Mouse (Mus musculus): Measurements from ENCODE around the gene Srgap2. TPM values are rescaled to one million over a fixed set of nuclear protein-coding genes. Genes with fewer than 3 reads are reported as not detected.
"Not testable (repeated sequence)": the region's sequence is repeated elsewhere in the genome, so short reads cannot be mapped to it uniquely, and the experiment has no call there.

Gene Srgap2
- polyA plus RNA-seq, 1 experiment from 2014 or later, result 35.1 TPM

GRCm38 (mm10) chr1:131347708-131348107 is 179.4 kb downstream of the Srgap2 start:
- H3K4me2 ChIP-seq (ENCODE audit: low read length), result no peak overlapping the region
- ATAC-seq, result no peak
- no peaks in the 10 kb centered on the region for H3K27me3 ChIP-seq (replicated peaks; ENCODE audit: control insufficient read depth, insufficient read depth, low read length)
- no peaks in the 10 kb centered on the region for H3K9me3 ChIP-seq (ENCODE audit: control insufficient read depth, low read length)
- no peak overlapping the region for H3K4me3 ChIP-seq (replicated peaks; ENCODE audit: low read length)
- no peak overlapping the region for H3K27ac ChIP-seq (ENCODE audit: low read length)
- H3K36me3 ChIP-seq (ENCODE audit: control insufficient read depth, insufficient read depth), result peaks cover 21% of the 10 kb centered on the region
- 83% methylated on average over 2 of the region's 2 CpGs for WGBS
- H3K4me1 ChIP-seq (replicated peaks; ENCODE audit: control insufficient read depth, insufficient read depth, low read length), result peaks cover 23% of the 10 kb centered on the region
- no peak overlapping the region for H3K9ac ChIP-seq (replicated peaks; ENCODE audit: low read depth, low read length)

- ATAC-seq, result no peak
- no peak overlapping the region for H3K9ac ChIP-seq (replicated peaks; ENCODE audit: low read depth, low read length)
- H3K27ac ChIP-seq (ENCODE audit: low read length), result no peak overlapping the region
- no peak overlapping the region for H3K4me2 ChIP-seq (ENCODE audit: low read length)
- 45% methylated on average over 1 of the region's 1 CpGs for WGBS
- H3K4me1 ChIP-seq (replicated peaks; ENCODE audit: control insufficient read depth, insufficient read depth, low read length), result peaks cover 20% of the 10 kb centered on the region
- no peaks in the 10 kb centered on the region for H3K27me3 ChIP-seq (replicated peaks; ENCODE audit: control insufficient read depth, insufficient read depth, low read length)
- peaks cover 21% of the 10 kb centered on the region for H3K36me3 ChIP-seq (ENCODE audit: control insufficient read depth, insufficient read depth)
- H3K9me3 ChIP-seq (ENCODE audit: control insufficient read depth, low read length), result no peaks in the 10 kb centered on the region
- H3K4me3 ChIP-seq (replicated peaks; ENCODE audit: low read length), result no peak overlapping the region
Measured at GRCm38 (mm10) chr1:131346916-131347555, 180.1 kb downstream of the Srgap2 start.

GRCm38 (mm10) chr1:131345422-131346419 is 181.4 kb downstream of the Srgap2 start:
- Histone ChIP-seq H3K27ac (ENCODE audit: low read length) (no peak overlapping the region), H3K4me2 (ENCODE audit: low read length) (no peak overlapping the region), H3K9ac (replicated peaks; ENCODE audit: low read depth, low read length) (no peak overlapping the region), H3K36me3 (ENCODE audit: control insufficient read depth, insufficient read depth) (peaks cover 21% of the 10 kb centered on the region), H3K27me3 (replicated peaks; ENCODE audit: control insufficient read depth, insufficient read depth, low read length) (no peaks in the 10 kb centered on the region), H3K4me1 (replicated peaks; ENCODE audit: control insufficient read depth, insufficient read depth, low read length) (peaks cover 11% of the 10 kb centered on the region), H3K4me3 (replicated peaks; ENCODE audit: low read length) (no peak overlapping the region), H3K9me3 (ENCODE audit: control insufficient read depth, low read length) (no peaks in the 10 kb centered on the region)
- no peak for ATAC-seq
- WGBS, result 86% methylated on average over 5 of the region's 5 CpGs

- no peaks in the 10 kb centered on the region for H3K27me3 ChIP-seq (replicated peaks; ENCODE audit: control insufficient read depth, insufficient read depth, low read length)
- H3K9me3 ChIP-seq (ENCODE audit: control insufficient read depth, low read length), result no peaks in the 10 kb centered on the region
- no peak overlapping the region for H3K27ac ChIP-seq (ENCODE audit: low read length)
- no peak overlapping the region for H3K4me3 ChIP-seq (replicated peaks; ENCODE audit: low read length)
- no peak overlapping the region for H3K9ac ChIP-seq (replicated peaks; ENCODE audit: low read depth, low read length)
- H3K4me2 ChIP-seq (ENCODE audit: low read length), result no peak overlapping the region
- peaks cover 21% of the 10 kb centered on the region for H3K36me3 ChIP-seq (ENCODE audit: control insufficient read depth, insufficient read depth)
- peaks cover 8% of the 10 kb centered on the region for H3K4me1 ChIP-seq (replicated peaks; ENCODE audit: control insufficient read depth, insufficient read depth, low read length)
- 75% methylated on average over 2 of the region's 2 CpGs for WGBS
- no peak for ATAC-seq
Measured at GRCm38 (mm10) chr1:131344691-131345090, 182.5 kb downstream of the Srgap2 start.

GRCm38 (mm10) chr1:131336017-131336416 is 191.1 kb downstream of the Srgap2 start:
- H3K4me2 ChIP-seq (ENCODE audit: low read length), result no peak overlapping the region
- WGBS, result 76% methylated on average over 5 of the region's 5 CpGs
- peaks cover 12% of the 10 kb centered on the region for H3K4me1 ChIP-seq (replicated peaks; ENCODE audit: control insufficient read depth, insufficient read depth, low read length)
- no peak for ATAC-seq
- no peak overlapping the region for H3K4me3 ChIP-seq (replicated peaks; ENCODE audit: low read length)
- H3K9me3 ChIP-seq (ENCODE audit: control insufficient read depth, low read length), result no peaks in the 10 kb centered on the region
- no peaks in the 10 kb centered on the region for H3K27me3 ChIP-seq (replicated peaks; ENCODE audit: control insufficient read depth, insufficient read depth, low read length)
- H3K27ac ChIP-seq (ENCODE audit: low read length), result peak overlapping the region; percentile 58
- H3K36me3 ChIP-seq (ENCODE audit: control insufficient read depth, insufficient read depth), result peaks cover 9% of the 10 kb centered on the region; the same call in 1 of the 2 replicates
- no peak overlapping the region for H3K9ac ChIP-seq (replicated peaks; ENCODE audit: low read depth, low read length)

GRCm38 (mm10) chr1:131335604-131336003 is 191.5 kb downstream of the Srgap2 start:
- peaks cover 9% of the 10 kb centered on the region; the same call in 1 of the 2 replicates for H3K36me3 ChIP-seq (ENCODE audit: control insufficient read depth, insufficient read depth)
- H3K27ac ChIP-seq (ENCODE audit: low read length), result peak overlapping the region; percentile 58
- no peak for ATAC-seq
- peaks cover 12% of the 10 kb centered on the region for H3K4me1 ChIP-seq (replicated peaks; ENCODE audit: control insufficient read depth, insufficient read depth, low read length)
- no peak overlapping the region for H3K4me2 ChIP-seq (ENCODE audit: low read length)
- H3K9ac ChIP-seq (replicated peaks; ENCODE audit: low read depth, low read length), result no peak overlapping the region
- H3K27me3 ChIP-seq (replicated peaks; ENCODE audit: control insufficient read depth, insufficient read depth, low read length), result no peaks in the 10 kb centered on the region
- no peak overlapping the region for H3K4me3 ChIP-seq (replicated peaks; ENCODE audit: low read length)
- no peaks in the 10 kb centered on the region for H3K9me3 ChIP-seq (ENCODE audit: control insufficient read depth, low read length)
- 36% methylated on average over 3 of the region's 3 CpGs for WGBS

- ATAC-seq, result no peak
- Histone ChIP-seq H3K4me2 (ENCODE audit: low read length) (no peak overlapping the region), H3K4me3 (replicated peaks; ENCODE audit: low read length) (no peak overlapping the region), H3K36me3 (ENCODE audit: control insufficient read depth, insufficient read depth) (peaks cover 11% of the 10 kb centered on the region; the same call in 1 of the 2 replicates), H3K9me3 (ENCODE audit: control insufficient read depth, low read length) (no peaks in the 10 kb centered on the region), H3K27me3 (replicated peaks; ENCODE audit: control insufficient read depth, insufficient read depth, low read length) (no peaks in the 10 kb centered on the region), H3K9ac (replicated peaks; ENCODE audit: low read depth, low read length) (no peak overlapping the region), H3K27ac (ENCODE audit: low read length) (no peak overlapping the region), H3K4me1 (replicated peaks; ENCODE audit: control insufficient read depth, insufficient read depth, low read length) (peaks cover 10% of the 10 kb centered on the region)
- 79% methylated on average over 1 of the region's 1 CpGs for whole genome bisulfite sequencing
Measured at GRCm38 (mm10) chr1:131331180-131331579, 196.0 kb downstream of the Srgap2 start.

- H3K9ac ChIP-seq (replicated peaks; ENCODE audit: low read depth, low read length); H3K27me3 ChIP-seq (replicated peaks; ENCODE audit: control insufficient read depth, insufficient read depth, low read length); H3K4me1 ChIP-seq (replicated peaks; ENCODE audit: control insufficient read depth, insufficient read depth, low read length); H3K9me3 ChIP-seq (ENCODE audit: control insufficient read depth, low read length); H3K4me3 ChIP-seq (replicated peaks; ENCODE audit: low read length); H3K4me2 ChIP-seq (ENCODE audit: low read length); H3K27ac ChIP-seq (ENCODE audit: low read length); ATAC-seq: not testable (repeated sequence)
- WGBS, result 96% methylated on average over 1 of the region's 1 CpGs
- peaks cover 16% of the 10 kb centered on the region; the same call in 1 of the 2 replicates for H3K36me3 ChIP-seq (ENCODE audit: control insufficient read depth, insufficient read depth)
Measured at GRCm38 (mm10) chr1:131329093-131329492, 198.1 kb downstream of the Srgap2 start.

GRCm38 (mm10) chr1:131327167-131327566 is 200.0 kb downstream of the Srgap2 start:
- Histone ChIP-seq H3K27me3 (replicated peaks; ENCODE audit: control insufficient read depth, insufficient read depth, low read length) (no peaks in the 10 kb centered on the region), H3K4me3 (replicated peaks; ENCODE audit: low read length) (no peak overlapping the region), H3K9me3 (ENCODE audit: control insufficient read depth, low read length) (no peaks in the 10 kb centered on the region), H3K27ac (ENCODE audit: low read length) (no peak overlapping the region), H3K4me1 (replicated peaks; ENCODE audit: control insufficient read depth, insufficient read depth, low read length) (no peaks in the 10 kb centered on the region), H3K36me3 (ENCODE audit: control insufficient read depth, insufficient read depth) (peaks cover 15% of the 10 kb centered on the region; the same call in 1 of the 2 replicates), H3K9ac (replicated peaks; ENCODE audit: low read depth, low read length) (no peak overlapping the region), H3K4me2 (ENCODE audit: low read length) (no peak overlapping the region)
- no peak for ATAC-seq
- WGBS, result 96% methylated on average over 1 of the region's 1 CpGs
